Mouse (Mus musculus): ENCODE measurements around the gene Vgll4.

The Vgll4 gene

DNA sequence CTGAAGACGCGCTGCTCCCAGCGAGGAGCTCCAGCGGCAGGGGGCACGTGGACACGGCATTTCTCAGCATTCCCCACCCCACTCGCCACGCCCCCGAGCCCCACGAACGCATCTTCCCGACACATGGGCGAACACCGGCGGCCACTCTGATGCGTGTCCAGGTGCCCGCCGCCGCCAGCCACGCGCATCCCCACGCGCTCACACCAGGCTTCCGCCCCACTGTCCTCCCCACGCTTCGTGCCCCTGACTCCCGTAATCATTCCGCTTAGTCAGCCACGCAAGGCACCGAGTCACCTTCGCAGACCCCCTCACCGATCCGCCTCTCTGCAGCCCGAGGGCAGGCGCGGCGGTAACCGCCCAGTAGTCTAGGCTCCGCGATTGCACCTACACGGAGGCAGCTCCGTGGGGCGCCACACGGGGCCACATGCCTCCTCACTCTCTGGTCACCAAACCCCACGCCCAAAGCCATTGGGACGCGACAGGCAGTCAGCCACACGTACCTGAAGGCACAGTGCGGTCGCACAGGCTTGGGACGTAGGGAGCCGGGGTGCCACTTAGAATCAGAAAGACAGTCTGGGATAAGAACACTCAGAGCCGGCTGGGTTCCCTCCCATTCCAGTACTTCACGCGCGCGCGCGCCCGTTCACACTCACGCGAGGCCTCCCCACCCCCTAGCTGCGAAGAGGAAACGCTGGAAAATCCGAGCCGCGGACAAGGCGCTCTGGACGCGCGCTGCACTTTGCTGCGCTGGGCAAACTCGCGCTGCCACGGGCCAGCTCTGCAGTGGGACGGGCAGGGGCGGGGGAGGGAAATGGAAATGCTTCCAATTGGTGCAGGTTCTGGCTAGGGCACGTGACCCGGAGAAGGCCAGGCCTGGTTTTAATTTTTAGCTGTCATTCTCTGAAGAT lies at the start of gene Vgll4:
Gene Vgll4, minus strand, starts transcription at position 782 of the 908 bp plus-strand sequence.
- in situ Hi-C loops (cut with MseI, MboI) = no loop called here

GRCm38 (mm10) chr6:115015461-115015860 lies 45.7 kb upstream of the Vgll4 start:
- in situ Hi-C loops (cut with MseI, MboI) = loop anchor here (5.0 to 10.0 kb wide), 2 partner anchors 81 to 83 kb away; no protein-coding TSS in a partner anchor

DNA sequence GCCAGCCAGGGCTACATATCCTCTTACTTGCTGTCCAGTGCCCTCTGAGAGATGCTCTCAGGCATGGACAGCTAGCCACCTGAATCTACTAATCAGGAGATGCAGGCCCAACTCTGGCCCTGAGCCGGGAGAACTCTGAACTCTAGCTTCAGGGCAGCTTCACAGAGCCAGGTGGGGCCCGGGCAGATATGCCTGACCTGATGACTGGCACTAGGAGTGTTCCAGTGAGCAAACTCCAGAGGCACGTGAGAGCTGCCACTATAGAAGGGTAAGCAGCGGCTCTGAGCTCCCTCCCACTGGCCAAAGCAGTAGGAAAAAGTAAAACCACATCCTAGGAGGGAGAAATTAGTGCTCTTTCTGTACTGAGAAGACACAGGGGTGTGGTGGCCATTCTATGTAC lies 43.8 kb upstream of the Vgll4 start:
- in situ Hi-C loops (cut with MseI, MboI) = loop anchor here in 1 of 2 experiments (10.0 kb wide), 1 partner anchor 79 kb away; no protein-coding TSS in a partner anchor

DNA sequence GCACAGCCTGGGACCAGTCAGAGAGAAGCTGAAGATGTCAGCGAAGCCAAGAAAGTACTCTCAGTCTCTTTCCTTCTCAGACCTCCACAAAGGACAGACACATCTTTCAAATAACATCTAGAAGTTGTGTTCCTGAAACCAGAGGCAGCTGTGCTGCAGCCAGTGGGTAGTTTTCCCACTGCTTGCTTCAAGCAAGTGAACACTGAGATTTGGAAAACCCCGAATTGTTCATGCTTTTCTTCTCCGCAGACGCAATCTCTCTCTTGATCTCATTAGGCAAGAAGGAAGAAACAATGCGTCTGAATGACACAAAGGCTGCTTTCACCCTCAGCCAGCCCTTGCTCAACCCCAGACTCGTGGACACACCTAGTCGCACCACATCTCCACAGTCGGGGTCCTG lies 42.0 kb upstream of the Vgll4 start:
- in situ Hi-C loops (cut with MseI, MboI) = loop anchor here in 1 of 2 experiments (10.0 kb wide), 1 partner anchor 77 kb away; no protein-coding TSS in a partner anchor

GRCm38 (mm10) chr6:115010815-115011214 lies 41.0 kb upstream of the Vgll4 start:
- in situ Hi-C loops (cut with MseI, MboI) = loop anchor here in 1 of 2 experiments (10.0 kb wide), 1 partner anchor 76 kb away; no protein-coding TSS in a partner anchor

DNA sequence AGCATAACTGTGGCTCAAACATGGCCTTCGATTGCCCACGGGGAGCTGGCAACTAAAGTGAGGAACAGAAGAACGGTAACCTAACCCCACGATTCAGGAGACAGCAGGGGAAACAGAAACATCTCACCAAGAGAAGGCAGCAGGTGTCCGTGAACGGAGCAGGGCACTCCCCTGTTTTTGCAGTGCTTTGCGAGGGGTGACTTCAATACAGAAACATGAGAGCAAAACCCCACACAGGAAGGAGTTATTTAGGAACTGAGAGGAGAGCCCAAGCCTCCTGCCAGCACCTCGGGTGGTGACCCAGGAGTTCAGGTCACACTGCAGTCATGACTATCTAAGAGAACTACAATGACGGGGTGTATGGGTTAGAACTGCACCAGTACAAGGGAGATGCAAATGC lies 40.5 kb upstream of the Vgll4 start:
- in situ Hi-C loops (cut with MseI, MboI) = loop anchor here in 1 of 2 experiments (10.0 kb wide), 1 partner anchor 76 kb away; no protein-coding TSS in a partner anchor

GRCm38 (mm10) chr6:115007728-115008127 lies 37.9 kb upstream of the Vgll4 start:
- in situ Hi-C loops (cut with MseI, MboI) = no loop called here

GRCm38 (mm10) chr6:115006948-115007347 lies 37.2 kb upstream of the Vgll4 start:
- in situ Hi-C loops (cut with MseI, MboI) = no loop called here

GRCm38 (mm10) chr6:115006065-115006464 lies 36.3 kb upstream of the Vgll4 start:
- in situ Hi-C loops (cut with MseI, MboI) = no loop called here

GRCm38 (mm10) chr6:115005351-115005890 lies 35.6 kb upstream of the Vgll4 start:
- in situ Hi-C loops (cut with MseI, MboI) = no loop called here

DNA sequence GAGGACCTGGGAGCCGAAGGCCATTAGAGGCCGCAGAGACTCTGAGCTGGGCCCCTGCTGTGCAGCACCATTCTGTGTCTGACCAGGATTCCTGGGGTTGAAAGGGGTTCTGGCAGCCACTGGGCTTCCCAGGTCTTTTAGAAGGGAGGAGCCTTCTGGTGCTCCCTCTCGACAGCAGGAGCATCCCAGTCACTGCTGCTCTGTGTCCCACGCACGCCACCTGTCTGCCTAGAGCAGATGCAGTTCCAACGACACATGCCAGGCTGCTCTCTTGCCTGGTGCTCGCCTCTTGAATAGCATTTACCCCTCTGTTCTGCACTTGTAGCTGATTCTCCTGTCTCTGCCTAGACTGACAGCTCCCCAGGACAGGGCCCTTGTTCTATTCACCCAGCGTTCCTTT lies 34.8 kb upstream of the Vgll4 start:
- in situ Hi-C loops (cut with MseI, MboI) = no loop called here

GRCm38 (mm10) chr6:114998374-114999031 lies 28.7 kb upstream of the Vgll4 start:
- in situ Hi-C loops (cut with MseI, MboI) = no loop called here

GRCm38 (mm10) chr6:114997471-114997870 lies 27.7 kb upstream of the Vgll4 start:
- in situ Hi-C loops (cut with MseI, MboI) = no loop called here

DNA sequence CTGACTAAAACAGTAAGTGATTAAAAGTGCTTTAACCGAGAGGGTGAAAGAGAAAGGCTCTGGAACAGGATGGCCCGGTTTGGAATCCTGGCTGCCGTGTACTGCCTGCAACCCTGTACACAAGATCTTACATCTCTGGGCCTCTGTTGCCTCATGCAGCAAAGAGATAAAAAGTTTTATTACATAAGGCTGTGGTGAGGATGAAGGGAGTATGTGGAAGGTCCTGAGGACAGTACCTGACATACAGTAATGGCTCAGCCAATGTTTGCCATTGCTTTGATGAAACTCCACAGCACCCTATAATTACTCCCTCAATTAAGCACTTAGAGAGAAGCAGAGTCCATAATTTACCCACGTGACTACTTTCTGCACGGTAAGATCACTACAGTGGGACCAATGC lies 27.1 kb upstream of the Vgll4 start:
- in situ Hi-C loops (cut with MseI, MboI) = no loop called here

GRCm38 (mm10) chr6:114994079-114994478 lies 24.3 kb upstream of the Vgll4 start:
- in situ Hi-C loops (cut with MseI, MboI) = no loop called here

DNA sequence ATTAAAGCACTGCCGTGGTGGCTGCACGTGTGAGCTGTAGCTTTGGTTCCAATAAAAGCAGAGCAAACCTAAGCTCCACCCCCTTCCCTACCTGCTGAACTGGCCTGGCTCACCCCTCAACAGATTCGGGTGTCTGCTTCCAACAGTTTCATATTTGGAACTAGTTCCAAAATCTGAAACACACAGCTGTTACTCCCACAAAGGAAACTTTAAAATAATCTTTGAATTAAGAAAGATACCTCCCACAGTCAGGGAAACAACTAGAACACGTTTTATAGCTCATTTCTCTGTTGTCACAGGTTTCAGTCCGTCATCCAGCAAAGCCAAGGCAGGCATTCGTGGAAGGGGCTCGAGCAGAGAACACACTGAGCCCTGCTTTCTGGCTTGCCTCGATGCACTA lies 23.9 kb upstream of the Vgll4 start:
- in situ Hi-C loops (cut with MseI, MboI) = no loop called here

DNA sequence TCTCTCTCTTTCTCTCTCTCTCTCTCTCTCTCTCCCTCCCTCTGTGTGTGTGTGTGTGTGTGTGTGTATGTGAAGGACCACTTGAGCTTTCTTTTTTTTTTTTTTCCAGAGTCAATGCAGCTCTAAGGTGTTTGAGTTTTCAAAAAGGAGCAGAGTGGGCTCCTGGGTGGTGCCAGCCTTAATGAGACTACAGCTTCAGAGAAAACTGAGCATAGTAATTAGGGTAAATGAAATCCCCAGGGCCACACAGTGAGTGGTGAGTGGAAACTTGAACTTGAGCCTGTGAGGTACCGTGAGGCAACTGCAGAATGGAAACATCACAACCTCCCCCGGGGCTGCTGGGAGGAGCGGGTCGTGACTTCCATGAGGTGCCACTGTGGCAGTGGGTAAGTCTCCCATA lies 22.1 kb upstream of the Vgll4 start:
- in situ Hi-C loops (cut with MseI, MboI) = no loop called here

DNA sequence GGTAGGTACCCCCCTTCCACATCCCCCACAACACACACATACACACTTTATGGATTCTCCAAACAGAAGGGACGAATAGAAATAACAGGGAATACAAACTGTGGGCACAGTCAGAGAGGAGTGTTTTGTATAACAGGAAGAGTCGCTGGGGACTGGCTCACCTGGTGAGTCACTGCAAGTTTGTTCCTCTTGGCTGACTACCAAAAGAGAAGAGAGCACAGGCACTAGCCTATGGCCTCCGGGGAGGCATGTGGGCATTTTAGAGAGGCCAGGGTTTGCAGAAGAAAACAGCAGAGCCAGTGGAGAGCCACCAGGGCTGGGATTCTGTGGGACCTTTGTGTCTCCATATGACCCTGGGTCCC lies 18.8 kb upstream of the Vgll4 start:
- in situ Hi-C loops (cut with MseI, MboI) = no loop called here

- in situ Hi-C loops (cut with MseI, MboI) = no loop called here
These were observed 18.3 kb upstream of the Vgll4 start for GRCm38 (mm10) chr6:114987966-114988618.

GRCm38 (mm10) chr6:114982671-114983070 lies 12.9 kb upstream of the Vgll4 start:
- in situ Hi-C loops (cut with MseI, MboI) = no loop called here

GRCm38 (mm10) chr6:114979715-114980114 lies 9.9 kb upstream of the Vgll4 start:
- in situ Hi-C loops (cut with MseI, MboI) = no loop called here

DNA sequence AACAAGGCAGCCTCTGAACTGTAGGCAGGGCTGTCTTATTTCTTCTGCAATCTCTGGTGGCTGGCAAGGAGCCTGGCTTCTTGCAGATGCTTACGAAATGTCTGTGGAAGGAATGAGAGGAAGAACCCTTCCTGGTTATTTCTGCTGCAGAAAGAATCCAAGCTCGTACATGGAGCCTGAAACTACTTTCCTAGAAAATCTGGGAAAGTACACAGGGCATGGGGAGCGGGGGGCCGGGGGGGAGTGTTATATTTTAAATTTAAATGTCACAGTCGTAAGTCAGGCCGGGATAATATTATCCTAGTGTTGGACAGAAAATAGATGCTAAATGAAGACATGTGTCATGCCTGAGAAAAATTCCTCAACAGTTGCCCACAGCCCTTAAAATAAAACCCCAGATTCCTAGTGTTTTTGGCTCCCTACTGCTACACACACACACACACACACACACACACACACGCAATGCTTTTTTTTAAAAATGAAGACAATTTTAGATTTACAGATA lies 7.2 kb upstream of the Vgll4 start:
- in situ Hi-C loops (cut with MseI, MboI) = no loop called here
